Mouse (Mus musculus): ENCODE data around the gene Inhbe. TPM values are rescaled to one million over a fixed set of nuclear protein-coding genes. Genes with fewer than 3 reads are reported as not detected.
"Not testable (repeated sequence)": the region's sequence is repeated elsewhere in the genome, so short reads cannot be mapped to it uniquely, and the experiment has no call there.

Inhbe gene
- polyA plus RNA-seq, 1 experiment from 2014 or later, result not detected

DNA sequence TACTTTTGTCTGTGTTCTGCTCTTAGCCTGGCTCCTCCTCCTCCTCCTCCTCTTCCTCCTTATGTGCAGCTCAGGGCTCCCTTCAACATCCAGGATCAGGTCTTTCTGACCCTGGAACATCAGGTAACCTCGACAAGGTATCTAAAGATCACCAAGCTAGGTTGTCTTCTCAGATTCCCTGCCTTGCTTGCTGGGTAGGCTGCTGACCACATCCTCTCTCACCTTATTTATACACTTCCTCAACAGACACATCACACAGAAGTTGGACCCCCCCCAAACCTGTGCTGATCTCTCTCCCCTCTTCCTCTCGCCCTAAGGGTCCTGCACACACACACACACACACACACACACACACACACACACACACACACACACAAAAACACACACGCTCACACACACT lies 32.6 kb downstream of the Inhbe start, which contains the start of gene Arhgap9:
Gene Arhgap9 (plus strand): TSS at position 344 of the 400 bp plus-strand sequence.
- H3K36me3 ChIP-seq (ENCODE audit: insufficient read depth, low read length), result no peaks in the 10 kb centered on the region
- no peak within 1 kb of the TSS; the same call in 1 of the 2 replicates for H3K4me2 ChIP-seq (replicated peaks; ENCODE audit: low read depth, low read length)
- no peak for ATAC-seq
- TF ChIP-seq EP300 (IDR thresholded peaks at IDR 0.05) (no peak), CTCF (IDR thresholded peaks at IDR 0.05) (no peak)
- H3K4me1 ChIP-seq (ENCODE audit: insufficient read depth, low read depth, low read length), result peaks cover 7% of the 10 kb centered on the region
- DNase-seq (ENCODE audit: low spot score), result no peak
- H3K27ac ChIP-seq (ENCODE audit: low read length), result no peak within 1 kb of the TSS
- H3K9ac ChIP-seq (replicated peaks; ENCODE audit: low read depth), result no peak within 1 kb of the TSS
- WGBS, result 78% methylated on average over 3 of the region's 3 CpGs
- H3K9me3 ChIP-seq (ENCODE audit: low read length), result no peaks in the 10 kb centered on the region
- no peak within 1 kb of the TSS for H3K4me3 ChIP-seq (ENCODE audit: low read depth, low read length)
- peaks cover 30% of the 10 kb centered on the region for H3K27me3 ChIP-seq (replicated peaks; ENCODE audit: insufficient read depth, low read length)

DNA sequence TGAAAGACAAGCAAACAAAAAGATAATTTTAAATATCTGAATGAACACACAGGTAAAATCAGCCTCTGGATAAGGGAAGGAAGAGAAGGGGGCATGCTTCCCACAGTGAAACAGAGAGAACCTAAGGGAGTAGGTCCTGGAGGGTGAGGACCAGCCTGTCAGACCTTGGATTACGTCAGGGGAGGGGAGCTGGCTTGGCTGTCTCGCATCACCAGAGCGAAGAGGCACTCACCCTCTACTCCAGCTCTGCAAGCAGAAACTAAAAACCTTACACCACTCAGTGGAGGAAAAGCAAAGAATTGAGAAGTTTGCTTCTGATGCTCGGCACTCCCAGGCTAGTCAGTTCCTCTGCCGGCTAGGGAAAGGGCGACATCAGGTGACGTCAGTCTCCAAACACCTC lies 34.2 kb downstream of the Inhbe start:
- Histone ChIP-seq H3K9me3 (ENCODE audit: low read length) (no peaks in the 10 kb centered on the region), H3K36me3 (ENCODE audit: insufficient read depth, low read length) (no peaks in the 10 kb centered on the region), H3K4me1 (ENCODE audit: insufficient read depth, low read depth, low read length) (no peaks in the 10 kb centered on the region), H3K4me2 (replicated peaks; ENCODE audit: low read depth, low read length) (no peak overlapping the region), H3K27ac (ENCODE audit: low read length) (no peak overlapping the region), H3K9ac (replicated peaks; ENCODE audit: low read depth) (no peak overlapping the region), H3K27me3 (replicated peaks; ENCODE audit: insufficient read depth, low read length) (peaks cover 16% of the 10 kb centered on the region; the same call in 1 of the 2 replicates), H3K4me3 (ENCODE audit: low read depth, low read length) (no peak overlapping the region)
- TF ChIP-seq CTCF (IDR thresholded peaks at IDR 0.05), result no peak
- TF ChIP-seq EP300 (IDR thresholded peaks at IDR 0.05), result no peak
- no peak for DNase-seq (ENCODE audit: low spot score)
- 58% methylated on average over 7 of the region's 7 CpGs for WGBS
- no peak for ATAC-seq

DNA sequence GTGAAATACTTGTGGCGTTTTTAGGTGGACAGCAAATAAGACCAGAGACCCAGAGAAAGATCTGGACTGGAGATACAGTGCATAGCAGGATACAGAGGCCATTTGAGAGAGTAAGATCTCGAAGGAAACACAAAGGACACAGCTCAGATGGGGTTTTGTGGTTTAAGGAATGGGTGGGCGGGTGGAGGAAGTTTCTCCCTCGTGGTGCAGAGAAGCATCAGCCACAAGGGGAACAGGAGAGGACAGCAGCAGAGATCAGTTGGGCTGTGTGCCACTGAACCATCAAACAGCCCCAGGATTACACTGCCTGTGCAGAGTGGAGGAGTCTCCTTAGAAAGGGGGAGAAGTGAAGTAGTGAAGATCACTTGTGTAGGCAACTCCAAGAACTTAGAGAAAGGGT lies 36.2 kb downstream of the Inhbe start:
- TF ChIP-seq EP300 (IDR thresholded peaks at IDR 0.05), result no peak
- TF ChIP-seq CTCF (IDR thresholded peaks at IDR 0.05), result no peak
- no peak overlapping the region for H3K4me3 ChIP-seq (ENCODE audit: low read depth, low read length)
- DNase-seq (ENCODE audit: low spot score) (no peak), ATAC-seq (no peak)
- no peak overlapping the region for H3K4me2 ChIP-seq (replicated peaks; ENCODE audit: low read depth, low read length)
- H3K9ac ChIP-seq (replicated peaks; ENCODE audit: low read depth), result no peak overlapping the region
- H3K36me3 ChIP-seq (ENCODE audit: insufficient read depth, low read length), result no peaks in the 10 kb centered on the region
- H3K9me3 ChIP-seq (ENCODE audit: low read length), result no peaks in the 10 kb centered on the region
- no peak overlapping the region for H3K27ac ChIP-seq (ENCODE audit: low read length)
- H3K27me3 ChIP-seq (replicated peaks; ENCODE audit: insufficient read depth, low read length), result no peaks in the 10 kb centered on the region
- WGBS, result 35% methylated on average over 4 of the region's 4 CpGs
- no peaks in the 10 kb centered on the region for H3K4me1 ChIP-seq (ENCODE audit: insufficient read depth, low read depth, low read length)

DNA sequence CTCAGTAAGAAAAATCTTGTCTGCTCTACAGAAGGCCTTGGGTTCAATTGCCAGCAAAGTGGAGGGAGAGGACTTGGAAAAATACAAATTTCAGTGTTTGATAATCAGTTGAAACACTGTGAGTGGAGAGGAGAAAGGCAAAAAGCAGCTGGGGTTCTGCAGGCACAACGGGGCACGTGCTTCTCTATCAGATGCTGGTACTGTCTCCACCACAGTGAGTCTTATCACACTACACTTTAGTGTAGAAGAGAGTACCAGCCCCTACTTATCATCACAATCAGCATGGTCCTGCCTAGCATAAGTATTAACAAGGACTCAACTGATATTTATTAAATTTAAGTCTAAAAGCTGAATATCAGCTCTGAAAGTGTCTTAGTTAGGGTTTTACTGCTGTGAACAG lies 36.9 kb downstream of the Inhbe start:
- WGBS, result 67% methylated on average over 2 of the region's 2 CpGs
- Histone ChIP-seq H3K9me3 (ENCODE audit: low read length) (no peaks in the 10 kb centered on the region), H3K4me3 (ENCODE audit: low read depth, low read length) (no peak overlapping the region), H3K4me1 (ENCODE audit: insufficient read depth, low read depth, low read length) (no peaks in the 10 kb centered on the region), H3K9ac (replicated peaks; ENCODE audit: low read depth) (no peak overlapping the region), H3K27me3 (replicated peaks; ENCODE audit: insufficient read depth, low read length) (no peaks in the 10 kb centered on the region), H3K27ac (ENCODE audit: low read length) (no peak overlapping the region), H3K4me2 (replicated peaks; ENCODE audit: low read depth, low read length) (no peak overlapping the region), H3K36me3 (ENCODE audit: insufficient read depth, low read length) (no peaks in the 10 kb centered on the region)
- TF ChIP-seq CTCF (IDR thresholded peaks at IDR 0.05) (no peak), EP300 (IDR thresholded peaks at IDR 0.05) (no peak)
- ATAC-seq (no peak), DNase-seq (ENCODE audit: low spot score) (no peak)

DNA sequence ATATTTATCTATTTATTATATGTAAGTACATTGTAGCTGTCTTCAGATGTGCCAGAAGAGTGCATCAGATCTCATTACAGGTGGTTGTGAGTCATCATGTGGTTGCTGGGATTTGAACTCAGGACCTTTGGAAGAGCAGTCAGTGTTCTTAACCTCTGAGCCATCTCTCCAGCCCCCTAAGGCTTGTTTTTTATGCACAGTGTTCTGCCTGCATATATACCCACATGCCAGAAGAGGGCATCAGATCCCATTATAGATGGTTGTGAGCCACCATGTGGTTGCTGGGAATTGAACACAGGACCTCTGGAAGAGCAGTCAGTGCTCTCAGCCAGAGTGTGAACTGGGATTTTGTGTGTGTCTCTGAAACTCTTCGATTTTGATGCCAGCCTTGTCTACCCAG lies 39.3 kb downstream of the Inhbe start:
- DNase-seq (ENCODE audit: low spot score); H3K27ac ChIP-seq (ENCODE audit: low read length): not testable (repeated sequence)

DNA sequence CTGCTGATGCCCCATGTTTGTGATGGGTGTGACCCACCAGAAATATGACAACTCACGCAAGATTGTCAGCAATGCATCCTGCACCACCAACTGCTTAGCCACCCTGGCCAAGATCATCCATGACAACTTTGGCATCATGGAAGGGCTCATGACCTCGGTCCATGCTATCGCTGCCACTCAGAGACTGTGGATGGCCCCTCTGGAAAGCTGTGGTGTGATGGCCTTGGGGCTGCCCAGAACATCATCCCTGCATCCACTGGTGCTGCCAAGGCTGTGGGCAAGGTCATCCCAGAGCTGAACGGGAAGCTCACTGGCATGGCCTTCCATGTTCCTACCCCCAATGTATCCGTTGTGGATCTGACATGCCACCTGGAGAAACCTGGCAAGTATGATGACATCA lies 40.7 kb downstream of the Inhbe start:
- not testable (repeated sequence) for ATAC-seq; DNase-seq (ENCODE audit: low spot score); H3K27me3 ChIP-seq (replicated peaks; ENCODE audit: insufficient read depth, low read length); H3K9ac ChIP-seq (replicated peaks; ENCODE audit: low read depth); H3K27ac ChIP-seq (ENCODE audit: low read length); H3K4me3 ChIP-seq (ENCODE audit: low read depth, low read length); H3K9me3 ChIP-seq (ENCODE audit: low read length); H3K4me1 ChIP-seq (ENCODE audit: insufficient read depth, low read depth, low read length); H3K36me3 ChIP-seq (ENCODE audit: insufficient read depth, low read length); H3K4me2 ChIP-seq (replicated peaks; ENCODE audit: low read depth, low read length)
- WGBS, result 83% methylated on average over 5 of the region's 5 CpGs

More for the DNA sequence above, 39.3 kb downstream of the Inhbe start:
- TF ChIP-seq CTCF (IDR thresholded peaks at IDR 0.05), result 0 out of 2 replicates have a peak, but pooled peaks have one; percentile 6
- not testable (repeated sequence) for ATAC-seq; H3K36me3 ChIP-seq (ENCODE audit: insufficient read depth, low read length); H3K9me3 ChIP-seq (ENCODE audit: low read length); H3K4me1 ChIP-seq (ENCODE audit: insufficient read depth, low read depth, low read length); H3K4me3 ChIP-seq (ENCODE audit: low read depth, low read length); H3K9ac ChIP-seq (replicated peaks; ENCODE audit: low read depth); H3K27me3 ChIP-seq (replicated peaks; ENCODE audit: insufficient read depth, low read length); H3K4me2 ChIP-seq (replicated peaks; ENCODE audit: low read depth, low read length)
- WGBS, result 65% methylated on average over 1 of the region's 1 CpGs

DNA sequence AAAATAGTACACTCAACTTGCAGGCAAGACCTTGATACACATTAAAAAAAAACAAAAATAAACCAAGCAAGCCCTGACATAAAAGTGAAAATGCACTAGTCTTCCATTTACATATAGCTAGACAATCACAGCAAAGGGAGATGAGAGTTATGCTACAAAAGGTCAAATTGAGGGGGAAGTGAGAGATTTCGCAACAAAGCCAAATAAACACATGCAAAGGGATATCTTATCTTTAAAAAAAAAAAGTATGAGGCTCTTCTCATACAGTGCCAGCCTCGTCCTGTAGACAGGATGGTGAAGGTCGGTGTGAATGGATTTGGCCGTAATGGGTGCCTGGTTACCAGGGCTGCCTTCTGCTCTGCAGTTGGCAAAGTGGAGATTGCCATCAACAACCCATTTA lies 41.4 kb downstream of the Inhbe start:
- Histone ChIP-seq H3K9me3 (ENCODE audit: low read length) (no peaks in the 10 kb centered on the region), H3K4me3 (ENCODE audit: low read depth, low read length) (no peak overlapping the region), H3K9ac (replicated peaks; ENCODE audit: low read depth) (no peak overlapping the region), H3K27me3 (replicated peaks; ENCODE audit: insufficient read depth, low read length) (no peaks in the 10 kb centered on the region), H3K4me2 (replicated peaks; ENCODE audit: low read depth, low read length) (no peak overlapping the region), H3K4me1 (ENCODE audit: insufficient read depth, low read depth, low read length) (0 out of 2 replicates have a peak, but pooled peaks cover 3% of the 10 kb centered on the region), H3K36me3 (ENCODE audit: insufficient read depth, low read length) (peaks cover 3% of the 10 kb centered on the region; the same call in 1 of the 2 replicates), H3K27ac (ENCODE audit: low read length) (no peak overlapping the region)
- no peak for ATAC-seq
- 52% methylated on average over 4 of the region's 4 CpGs for WGBS
- DNase-seq (ENCODE audit: low spot score), result peak; percentile 21
- TF ChIP-seq CTCF (IDR thresholded peaks at IDR 0.05) (no peak), EP300 (IDR thresholded peaks at IDR 0.05) (no peak)
